Mouse (Mus musculus): ENCODE results near the gene Upk3a.

- no peak for TF ChIP-seq TAL1 (IDR thresholded peaks at IDR 0.05; ENCODE audit: low read length)
- no peak for TF ChIP-seq GATA1 (IDR thresholded peaks at IDR 0.05; ENCODE audit: low read length)
Measured at GRCm38 (mm10) chr15:84987874-84988825, 28.8 kb upstream of the Upk3a start, which contains the start of gene 5031439G07Rik.

Data from erythroblast, embryonic 14.5 days (primary cell).